Comparison of ENCODE assay signal across 22 mouse cellular contexts in the genomic region with DNA sequence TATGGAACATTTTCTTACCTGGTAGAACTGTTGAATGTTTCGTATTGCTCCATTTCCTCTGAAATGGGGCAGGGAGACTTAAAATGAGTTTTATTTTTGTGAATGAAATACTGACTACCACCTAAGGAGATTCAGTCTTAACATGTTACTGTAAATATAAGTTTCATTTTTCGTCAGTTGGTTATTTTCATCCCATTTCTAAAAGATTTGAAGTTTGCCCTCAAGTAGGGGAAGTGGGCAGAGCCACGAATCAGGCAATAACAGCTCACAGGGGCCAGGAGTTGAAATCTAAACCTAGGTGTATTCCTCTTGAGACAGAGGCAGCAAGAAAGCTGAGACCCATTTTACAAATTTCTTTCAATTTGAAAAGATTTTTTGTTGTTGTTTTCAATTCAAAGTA.
DNase-seq lines count a peak whose midpoint lies in the region; ATAC-seq and TF ChIP-seq lines count a peak whose summit lies in the region.
"Had no signal": no experiment of that assay in that cellular context is flagged by ENCODE, and none has a peak within 500 bp of the region (broad histone marks: within the 10 kb centered on the region; RNA-seq: fewer than 3 reads in every experiment).

No protein-coding gene starts in this region.

- peaks cover 0 to 16% of the 10 kb centered on the region in 2 experiments; a peak in 2 of 4 replicates for H3K4me1 ChIP-seq in CH12.LX (ENCODE audit: control insufficient read depth in 1 of 2, insufficient read depth in 2 of 2)
- no peaks in the 10 kb centered on the region for H3K4me1 ChIP-seq in thymus, adult 2 months (replicated peaks; ENCODE audit: control insufficient read depth, insufficient read depth, low read length)
- no peaks in the 10 kb centered on the region for H3K4me1 ChIP-seq in kidney, adult 2 months (ENCODE audit: control insufficient read depth, insufficient read depth, low read length)

- no peak overlapping the region for H3K9ac ChIP-seq in CH12.LX (ENCODE audit: insufficient read depth, low read depth)

- H3K4me3 ChIP-seq in CH12.LX (replicated peaks in 1 of 3; ENCODE audit: low read depth in 2 of 3, low read length in 2 of 3, poor library complexity in 1 of 3) = no peak overlapping the region
- no peak overlapping the region for H3K4me3 ChIP-seq in thymus, adult 2 months (ENCODE audit: control insufficient read depth, insufficient read depth, low read length)
- no peak overlapping the region for H3K4me3 ChIP-seq in kidney, adult 2 months (ENCODE audit: insufficient read depth, low read depth, low read length)

- WGBS in thymus, adult 2 months = 36% methylated on average over 3 of the region's 3 CpGs
- WGBS in kidney, adult 2 months = 74% methylated on average over 3 of the region's 3 CpGs

- no peaks in the 10 kb centered on the region for H3K79me2 ChIP-seq in CH12.LX (replicated peaks; ENCODE audit: control insufficient read depth, extremely low read depth, insufficient read depth, poor library complexity, severe bottlenecking)

- no peaks in the 10 kb centered on the region for H3K27me3 ChIP-seq in CH12.LX (replicated peaks)
- H3K27me3 ChIP-seq in thymus, adult 2 months (ENCODE audit: control insufficient read depth, insufficient read depth, low read length) = no peaks in the 10 kb centered on the region
- no peaks in the 10 kb centered on the region for H3K27me3 ChIP-seq in kidney, adult 2 months (replicated peaks; ENCODE audit: control insufficient read depth, insufficient read depth, low read length)
- H3K27me3 ChIP-seq: Patski had no signal

- H3K27ac ChIP-seq in CH12.LX (ENCODE audit: insufficient read depth, low read depth) = no peak overlapping the region
- no peak overlapping the region for H3K27ac ChIP-seq in thymus, adult 2 months (ENCODE audit: control insufficient read depth, insufficient read depth, low read length)
- no peak overlapping the region for H3K27ac ChIP-seq in kidney, adult 2 months (ENCODE audit: insufficient read depth, low read depth, low read length)

- no peak for TF ChIP-seq CTCF in CH12.LX (conservative IDR thresholded peaks at IDR 0.05 in 1 of 2, IDR thresholded peaks at IDR 0.05 in 1 of 2; ENCODE audit: low read depth in 2 of 2, low read length in 2 of 2)
- no peak for TF ChIP-seq CTCF in thymus, adult 2 months (IDR thresholded peaks at IDR 0.05; ENCODE audit: borderline replicate concordance, control insufficient read depth, extremely low read depth, insufficient read depth, low read length, poor library complexity)
- no peak for TF ChIP-seq CTCF in kidney, adult 2 months (conservative IDR thresholded peaks at IDR 0.05; ENCODE audit: insufficient read depth, insufficient read length, low read depth, low read length)

- no peak for ATAC-seq in erythroblast, adult 5-6 weeks (replicated peaks; ENCODE audit: low FRiP score, poor library complexity, severe bottlenecking)
- ATAC-seq: activated CD4-positive, CD25-positive, alpha-beta regulatory T cell, adult 4 months; CD4-positive, CD25-positive, alpha-beta regulatory T cell, adult 4 months; Patski had no signal

- H3K36me3 ChIP-seq in CH12.LX (replicated peaks in 1 of 2; ENCODE audit: control insufficient read depth in 1 of 2, insufficient read depth in 1 of 2, low read length in 1 of 2) = no peaks in the 10 kb centered on the region
- no peaks in the 10 kb centered on the region for H3K36me3 ChIP-seq in thymus, adult 2 months (ENCODE audit: control insufficient read depth, insufficient read depth, low read length)
- no peaks in the 10 kb centered on the region for H3K36me3 ChIP-seq in kidney, adult 2 months (ENCODE audit: control insufficient read depth, insufficient read depth, low read length)
- H3K36me3 ChIP-seq: G1E had no signal

- no peak for TF ChIP-seq RAD21 in CH12.LX (IDR thresholded peaks at IDR 0.05; ENCODE audit: low read depth, low read length)

- H3K4me2 ChIP-seq in CH12.LX (ENCODE audit: insufficient read depth, low read depth, poor library complexity, severe bottlenecking) = no peak overlapping the region

- dilution Hi-C loops in CH12.LX (cut with MboI; ENCODE audit: extremely low pct_ligation_motif_present, extremely low pct_unique_long_range_greater_than_20kb, low sequenced_read_pairs) = no loop called here

- no peak for TF ChIP-seq POLR2A in CH12.LX (IDR thresholded peaks at IDR 0.05; ENCODE audit: low read depth, low read length)
- no peak for TF ChIP-seq POLR2A in thymus, adult 2 months (IDR thresholded peaks at IDR 0.05; ENCODE audit: control insufficient read depth, extremely low read depth, insufficient read depth, low read length, poor library complexity)
- TF ChIP-seq POLR2A in kidney, adult 2 months (IDR thresholded peaks at IDR 0.05; ENCODE audit: low read depth, low read length) = no peak

- no peaks in the 10 kb centered on the region for H3K9me3 ChIP-seq in CH12.LX (replicated peaks; ENCODE audit: low read length)

- in situ Hi-C loops in CH12.LX (cut with MboI; ENCODE audit: low pct_ligation_motif_present, low pct_unique_long_range_greater_than_20kb, low sequenced_read_pairs) = no loop called here

- DNase-seq in A20 (ENCODE audit: low read depth, low spot score) (peak; percentile 54), CH12.LX (ENCODE audit: extremely low read depth) (peak; percentile 31)
- peak; percentile 30 for DNase-seq in induced T-regulatory cell, adult 2 months (ENCODE audit: low read depth)
- DNase-seq in thymus, adult 2 months = no peak
- DNase-seq in kidney, adult 2 months = no peak
- DNase-seq: adrenal gland, adult 2 months; adrenal gland, adult 8-10 months; adrenal gland, postnatal 10 days; adrenal gland, postnatal 14 days; adrenal gland, postnatal 25 days; adrenal gland, postnatal 36 days; B cell, adult 2 months; cerebellum, adult 11 months; cerebellum, adult 11-12 months; cerebellum, adult 18-20 months; cerebellum, adult 2 months; cerebellum, adult 8-10 months had no signal

- TF ChIP-seq EP300 in CH12.LX (IDR thresholded peaks at IDR 0.05; ENCODE audit: low read length) = 0 out of 2 replicates have a peak, but pooled peaks have one; percentile 7

TF ChIP-seq in CH12.LX, 34 proteins besides CTCF, POLR2A, EP300 and RAD21:
- TF ChIP-seq MEF2A (IDR thresholded peaks at IDR 0.05; ENCODE audit: borderline replicate concordance, low read depth, low read length) (peak; percentile 75; the same call in 1 of the 2 replicates), IRF4 (IDR thresholded peaks at IDR 0.05; ENCODE audit: low read depth, low read length) (peak; percentile 34; the same call in 1 of the 2 replicates), ETS1 (conservative IDR thresholded peaks at IDR 0.05; ENCODE audit: low read depth, low read length) (peak; percentile 29; the same call in 1 of the 2 replicates), KAT2A (IDR thresholded peaks at IDR 0.05; ENCODE audit: insufficient replicate concordance, low read length) (no peak), JUND (conservative IDR thresholded peaks at IDR 0.05; ENCODE audit: low read depth, low read length) (peak; percentile 35; the same call in 1 of the 2 replicates)

Comparison
In these comparisons a context has a peak if more than half of its experiments do, and no peak if none do; other contexts are left out.
1. DNase-seq: peak in A20 (single experiment), CH12.LX (single experiment) and induced T-regulatory cell, adult 2 months (single experiment); none in thymus, adult 2 months (single experiment) and kidney, adult 2 months (single experiment).